Mouse (Mus musculus) ES-E14 (cell line): ENCODE data around the gene Arl10. TPM values are rescaled to one million over a fixed set of nuclear protein-coding genes. Genes with fewer than 3 reads are reported as not detected.
A peak's percentile ranks its signal among the peaks of the same experiment; 100 is the strongest.
"Not testable (repeated sequence)": the region's sequence is repeated elsewhere in the genome, so short reads cannot be mapped to it uniquely, and the experiment has no call there.

Experiments used
- DNase-seq: peaks from one replicate; pipeline ENCODE4 v3.0.0-alpha.2; 2013; ENCODE audit warnings: low read depth, low spot score
- H3K27ac ChIP-seq: 2 replicates; pipeline ENCODE4 v1.5.1; 2012; ENCODE audit warnings: low read depth, mild to moderate bottlenecking, low read length, moderate library complexity, mixed read lengths; ENCODE audit not compliant: poor library complexity, insufficient read depth, severe bottlenecking
- H3K36me3 ChIP-seq: 2 replicates; pipeline ENCODE4 v1.6.1; 2012; ENCODE audit warnings: mild to moderate bottlenecking, low read length, moderate library complexity, mixed read lengths; ENCODE audit not compliant: control insufficient read depth, poor library complexity, insufficient read depth, severe bottlenecking
- H3K4me1 ChIP-seq, 2 experiments: fragments of 150-350 bp in 1 of 2; sonication (generic) in 1 of 2; 2 replicates each; pipeline ENCODE4 v1.6.1; 2012; ENCODE audit warnings: low read length in 2 of 2, mild to moderate bottlenecking in 1 of 2, mixed read lengths in 1 of 2; ENCODE audit not compliant: control insufficient read depth in 2 of 2, insufficient read depth in 2 of 2, poor library complexity in 1 of 2
- H3K4me3 ChIP-seq, 2 experiments: fragments of 150-350 bp in 1 of 2; sonication (generic) in 1 of 2; 2 replicates each; pipeline ENCODE4 v1.5.1; 2012; ENCODE audit warnings: low read length in 2 of 2, low read depth in 1 of 2, mild to moderate bottlenecking in 1 of 2, mixed read lengths in 1 of 2; ENCODE audit not compliant: insufficient read depth in 1 of 2, poor library complexity in 1 of 2, severe bottlenecking in 1 of 2
- H3K9ac ChIP-seq: 2 replicates; pipeline ENCODE4 v1.6.1; 2012; ENCODE audit warnings: low read depth, mild to moderate bottlenecking, low read length, mixed read lengths; ENCODE audit not compliant: poor library complexity, insufficient read depth, severe bottlenecking
- H3K9me3 ChIP-seq: fragments of 150-350 bp; sonication (generic); 2 replicates; pipeline ENCODE4 v1.6.1; 2012; ENCODE audit warnings: low read depth, mild to moderate bottlenecking, low read length; ENCODE audit not compliant: control insufficient read depth, insufficient read depth
- CHD2 ChIP-seq: IDR thresholded peaks from 2 replicates; pipeline ENCODE4 v1.6.1; 2014; ENCODE audit warnings: mild to moderate bottlenecking, low read depth, low read length, inconsistent platforms
- HCFC1 ChIP-seq: IDR thresholded peaks from 2 replicates; pipeline ENCODE4 v1.6.1; 2012; ENCODE audit warnings: low read length, inconsistent platforms, borderline replicate concordance; ENCODE audit not compliant: insufficient read depth
- MAFK ChIP-seq: IDR thresholded peaks from 2 replicates; pipeline ENCODE4 v1.6.1; 2014; ENCODE audit warnings: mild to moderate bottlenecking, low read depth, low read length, inconsistent platforms; ENCODE audit not compliant: insufficient read depth
- ZC3H11A ChIP-seq: IDR thresholded peaks from 2 replicates; pipeline ENCODE4 v1.6.1; 2012; ENCODE audit warnings: low read depth, mild to moderate bottlenecking, inconsistent platforms, low read length, borderline replicate concordance
- ZNF384 ChIP-seq: IDR thresholded peaks from 2 replicates; pipeline ENCODE4 v1.6.1; 2012; ENCODE audit warnings: low read depth, low read length, inconsistent platforms
- in situ Hi-C, 2 experiments: fragments of 600-800 bp; cut with MboI; formaldehyde crosslinking; loops; one replicate each; pipeline ENCODE4 v1.15.1; 2025; ENCODE audit warnings: low sequenced_read_pairs in 2 of 2, inconsistent platforms in 1 of 2; ENCODE audit not compliant: unreplicated experiment in 2 of 2
- total RNA-seq: library from RNA; depleted of rRNA; stranded (reverse); fragments of 300-350 nt; gene quantifications from 2 replicates; pipeline ENCODE4 v1.2.3, GENCODE M21; 2012

The Arl10 gene
- total RNA-seq, 1 experiment = 38.3 TPM

DNA sequence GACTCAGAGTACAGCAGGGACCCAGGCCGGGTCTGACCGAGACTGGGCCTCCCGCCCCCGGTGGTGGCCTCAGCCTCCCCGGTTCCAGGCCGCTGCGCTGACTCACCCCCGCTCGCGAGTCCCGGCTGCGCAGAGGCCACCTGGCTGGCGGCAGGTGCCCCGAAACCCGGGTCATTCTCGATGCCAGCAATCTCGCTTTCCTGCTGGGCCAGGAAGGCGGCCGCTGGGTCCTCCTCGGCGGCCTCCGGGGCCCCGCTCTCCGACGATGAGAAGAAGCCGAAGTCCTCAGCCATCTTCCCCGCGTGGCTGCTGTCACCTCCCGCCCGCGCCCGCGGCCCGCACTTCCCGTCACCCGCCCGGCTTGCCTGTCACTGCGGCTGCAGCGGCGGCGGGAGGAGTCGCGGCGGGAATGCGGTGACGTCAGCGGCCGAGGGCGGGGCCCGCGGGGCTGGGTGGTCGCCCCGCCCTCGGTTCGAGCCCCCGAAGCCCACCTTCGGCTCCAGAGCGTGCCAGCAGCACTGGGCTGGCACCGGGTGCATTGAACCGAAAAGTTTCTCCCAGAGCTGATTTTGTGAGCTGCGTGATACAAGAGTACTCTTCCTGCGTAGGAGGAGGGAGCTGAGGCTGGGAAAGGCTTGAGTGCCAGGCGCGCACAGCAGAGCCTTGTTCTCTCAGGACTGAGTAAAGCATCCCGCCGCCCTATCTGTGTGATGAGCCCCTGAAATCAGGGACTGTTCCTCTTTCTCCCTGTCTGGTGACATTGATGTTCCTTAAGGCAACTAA, 36.3 kb downstream of the Arl10 start, which contains the start of gene Cltb:
Cltb (minus strand) TSS at position 373 of the 783 bp plus-strand sequence.
- no peak within 1 kb of the TSS for H3K27ac ChIP-seq
- no peaks in the 10 kb centered on the region for H3K36me3 ChIP-seq
- in situ Hi-C loops = no loop called here
- TF ChIP-seq MAFK = no peak
- TF ChIP-seq HCFC1 = no peak
- no peak for TF ChIP-seq ZC3H11A
- no peak for TF ChIP-seq CHD2
- TF ChIP-seq ZNF384 = no peak
- peak within 1 kb of the TSS; percentile 68 for H3K9ac ChIP-seq
- DNase-seq = no peak
- H3K4me1 ChIP-seq = peaks cover 8 to 27% of the 10 kb centered on the region in 2 experiments; a peak in 3 of 4 replicates
- no peaks in the 10 kb centered on the region for H3K9me3 ChIP-seq
- H3K4me3 ChIP-seq = peak within 1 kb of the TSS; percentile 78 to 93

DNA sequence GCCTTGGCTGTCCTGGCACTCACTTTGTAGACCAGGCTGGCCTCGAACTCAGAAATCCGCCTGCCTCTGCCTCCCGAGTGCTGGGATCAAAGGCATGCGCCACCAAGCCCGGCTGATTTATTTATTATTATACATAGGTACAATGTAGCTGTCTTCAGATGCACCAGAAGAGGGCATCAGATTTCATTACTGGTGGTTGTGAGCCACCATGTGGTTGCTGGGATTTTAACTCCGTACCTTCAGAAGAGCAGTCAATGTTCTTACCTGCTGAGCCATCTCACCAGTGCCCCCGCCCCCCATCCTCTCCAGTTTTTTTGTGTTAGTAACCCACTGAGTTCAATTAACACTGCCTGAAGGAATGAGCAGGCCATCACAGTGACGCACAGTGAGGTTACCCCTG, 38.3 kb downstream of the Arl10 start:
- in situ Hi-C loops = not testable (repeated sequence)

DNA sequence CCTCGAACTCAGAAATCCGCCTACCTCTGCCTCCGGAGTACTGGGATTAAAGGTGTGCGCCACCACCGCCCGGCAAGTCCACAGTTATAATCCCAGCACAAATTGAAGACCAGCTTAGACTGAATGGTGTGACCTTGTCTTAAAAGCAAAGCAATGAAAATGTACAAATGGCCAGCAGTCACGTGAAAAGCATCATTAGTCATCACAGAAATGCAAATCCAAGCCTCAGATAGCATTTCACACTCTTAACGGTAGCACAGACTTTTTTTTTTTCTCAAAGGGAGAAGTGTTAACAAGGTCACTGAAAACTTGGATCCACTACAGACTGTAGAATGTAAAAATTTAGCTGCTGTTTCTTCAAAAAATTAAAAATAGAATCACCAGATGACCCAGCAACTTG, 41.5 kb downstream of the Arl10 start:
- no peaks in the 10 kb centered on the region for H3K9me3 ChIP-seq
- no peaks in the 10 kb centered on the region for H3K36me3 ChIP-seq
- in situ Hi-C loops = no loop called here
- no peak for DNase-seq
- peaks cover 3 to 4% of the 10 kb centered on the region in 2 experiments; a peak in 2 of 4 replicates for H3K4me1 ChIP-seq
- H3K9ac ChIP-seq = no peak overlapping the region
- H3K27ac ChIP-seq = no peak overlapping the region
- TF ChIP-seq MAFK = no peak
- TF ChIP-seq HCFC1 = no peak
- no peak for TF ChIP-seq ZC3H11A
- TF ChIP-seq ZNF384 = no peak
- TF ChIP-seq CHD2 = no peak
- no peak overlapping the region for H3K4me3 ChIP-seq

More for the DNA sequence above, 38.3 kb downstream of the Arl10 start:
- H3K9me3 ChIP-seq, H3K9ac ChIP-seq, H3K36me3 ChIP-seq, DNase-seq, H3K27ac ChIP-seq, H3K4me3 ChIP-seq: not testable (repeated sequence)
- peaks cover 5 to 19% of the 10 kb centered on the region in 2 experiments; a peak in 3 of 4 replicates for H3K4me1 ChIP-seq

DNA sequence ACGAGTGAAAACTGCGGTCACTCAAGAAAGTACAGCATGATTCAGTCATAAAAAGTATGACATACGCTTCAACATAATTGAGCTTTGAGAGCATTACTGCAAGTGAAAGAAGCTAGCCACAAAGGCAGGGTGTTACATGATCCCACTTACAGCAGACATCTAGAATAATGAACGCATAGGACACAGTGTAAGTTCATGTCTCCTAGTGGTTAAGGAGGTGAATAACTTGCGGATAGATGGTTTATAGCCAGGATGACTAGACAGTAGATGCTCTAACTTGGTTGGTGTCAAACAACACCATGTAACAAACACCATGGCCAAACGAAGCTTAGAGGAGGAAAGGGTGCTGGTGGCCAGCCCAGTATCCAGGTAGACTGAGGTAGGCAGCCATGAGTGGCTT, 42.2 kb downstream of the Arl10 start:
- no peak for DNase-seq
- peaks cover 0 to 4% of the 10 kb centered on the region in 2 experiments; a peak in 1 of 4 replicates for H3K4me1 ChIP-seq
- TF ChIP-seq MAFK (no peak), CHD2 (no peak), ZC3H11A (no peak), ZNF384 (no peak), HCFC1 (no peak)
- no peak overlapping the region for H3K4me3 ChIP-seq
- in situ Hi-C loops = no loop called here
- no peaks in the 10 kb centered on the region for H3K36me3 ChIP-seq
- peak overlapping the region; percentile 36; the same call in 1 of the 2 replicates for H3K27ac ChIP-seq
- H3K9ac ChIP-seq = no peak overlapping the region
- no peaks in the 10 kb centered on the region for H3K9me3 ChIP-seq
